ENCODE assay signal across 26 mouse cellular contexts in the genomic region with DNA sequence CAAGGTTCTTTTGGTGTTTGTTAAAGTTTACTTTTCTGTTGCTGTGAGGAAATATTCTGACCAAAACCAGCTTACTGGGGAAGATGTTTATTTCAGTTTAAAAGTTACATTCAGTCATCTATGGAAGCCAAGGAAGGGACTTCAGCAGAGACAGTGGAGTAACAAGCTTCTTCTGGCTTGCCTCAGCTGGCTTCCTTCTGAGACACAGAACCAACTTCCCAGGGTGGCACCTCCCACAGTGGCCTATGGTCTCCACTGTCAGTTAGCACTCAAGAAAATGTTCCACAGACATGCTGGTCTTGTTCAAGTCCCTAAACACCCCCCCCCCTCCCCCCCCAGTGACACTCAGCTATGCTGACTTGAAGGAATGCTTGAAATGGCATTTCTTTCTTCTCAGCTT. TPM values are rescaled to one million over a fixed set of nuclear protein-coding genes. Genes with fewer than 3 reads are reported as not detected.
A peak's percentile ranks its signal among the peaks of the same experiment; 100 is the strongest.
DNase-seq lines count a peak whose midpoint lies in the region; ATAC-seq lines count a peak whose summit lies in the region.
"Had no signal": no experiment of that assay in that cellular context is flagged by ENCODE, and none has a peak within 500 bp of the region (broad histone marks: within the 10 kb centered on the region; RNA-seq: fewer than 3 reads in every experiment).

No protein-coding gene starts in this region.

- 0 out of 2 replicates have a peak, but pooled peaks cover 3% of the 10 kb centered on the region for H3K36me3 ChIP-seq in lung, embryonic 16.5 days (ENCODE audit: control insufficient read depth, insufficient read depth, low read length)
- H3K36me3 ChIP-seq in forebrain, embryonic 11.5 days (ENCODE audit: control insufficient read depth, insufficient read depth, low read length), result no peaks in the 10 kb centered on the region
- H3K36me3 ChIP-seq: embryonic facial prominence, embryonic 15.5 days; forebrain, embryonic 15.5 days; hindbrain, embryonic 15.5 days; limb, embryonic 12.5 days; liver, embryonic 13.5 days; neural tube, embryonic 15.5 days had no signal

- DNase-seq in CD4-positive, CD25-positive, alpha-beta regulatory T cell, adult 2 months (ENCODE audit: low read depth, low spot score), result peak; percentile 12
- DNase-seq in Muller cell, postnatal 12 days (ENCODE audit: inconsistent ontology term), result peak; percentile 49
- DNase-seq in lung, postnatal 4 days, result peak; percentile 28 to 78
- DNase-seq in forebrain, embryonic 11.5 days (ENCODE audit: low spot score), result no peak
- DNase-seq in left cerebral cortex, postnatal 10 days (ENCODE audit: extremely low spot score in 1 of 2, low spot score in 2 of 2), result no peak
- DNase-seq: adrenal gland, adult 8-10 months; B cell, adult 2 months; cerebellum, adult 8-10 months; cerebellum, postnatal 36 days; layer of hippocampus, adult 9-11 months; liver, embryonic 13.5 days; right cerebral cortex, adult 18-20 months; thymus, adult 2 months had no signal

- no peaks in the 10 kb centered on the region for H3K4me1 ChIP-seq in lung, embryonic 16.5 days (replicated peaks; ENCODE audit: control insufficient read depth, insufficient read depth, low read length)
- no peaks in the 10 kb centered on the region for H3K4me1 ChIP-seq in forebrain, embryonic 11.5 days (replicated peaks; ENCODE audit: control insufficient read depth, insufficient read depth, low read length)
- H3K4me1 ChIP-seq: embryonic facial prominence, embryonic 15.5 days; forebrain, embryonic 15.5 days; hindbrain, embryonic 15.5 days; limb, embryonic 12.5 days; liver, embryonic 13.5 days; neural tube, embryonic 15.5 days had no signal

- H3K9ac ChIP-seq in lung, embryonic 16.5 days (ENCODE audit: low read length), result no peak overlapping the region
- no peak overlapping the region for H3K9ac ChIP-seq in forebrain, embryonic 11.5 days (ENCODE audit: low read length)
- H3K9ac ChIP-seq: embryonic facial prominence, embryonic 15.5 days; forebrain, embryonic 15.5 days; hindbrain, embryonic 15.5 days; limb, embryonic 12.5 days; liver, embryonic 13.5 days; neural tube, embryonic 15.5 days had no signal

- H3K27ac ChIP-seq in lung, embryonic 16.5 days (ENCODE audit: low read length), result no peak overlapping the region
- H3K27ac ChIP-seq in forebrain, embryonic 11.5 days (ENCODE audit: low read depth, low read length), result no peak overlapping the region
- H3K27ac ChIP-seq: embryonic facial prominence, embryonic 15.5 days; forebrain, embryonic 15.5 days; hindbrain, embryonic 15.5 days; kidney, postnatal 0 days; limb, embryonic 12.5 days; liver, embryonic 13.5 days; macrophage; neural tube, embryonic 15.5 days; stomach, postnatal 0 days had no signal

- peak; percentile 92 for ATAC-seq in lung, embryonic 16.5 days (ENCODE audit: low read depth)
- ATAC-seq in forebrain, embryonic 11.5 days (replicated peaks; ENCODE audit: low FRiP score), result no peak
- ATAC-seq in megakaryocyte progenitor cell, adult 5-6 weeks (replicated peaks; ENCODE audit: poor library complexity), result no peak
- ATAC-seq: forebrain, embryonic 15.5 days; intestine, embryonic 16.5 days had no signal

- H3K4me3 ChIP-seq in lung, embryonic 16.5 days (ENCODE audit: low read length), result no peak overlapping the region
- H3K4me3 ChIP-seq in forebrain, embryonic 11.5 days (ENCODE audit: low read depth, low read length), result no peak overlapping the region
- H3K4me3 ChIP-seq: embryonic facial prominence, embryonic 15.5 days; forebrain, embryonic 15.5 days; hindbrain, embryonic 15.5 days; limb, embryonic 12.5 days; liver, embryonic 13.5 days; neural tube, embryonic 15.5 days had no signal

- H3K27me3 ChIP-seq in lung, embryonic 16.5 days (ENCODE audit: control insufficient read depth, insufficient read depth, low read depth, low read length), result no peaks in the 10 kb centered on the region
- H3K27me3 ChIP-seq in forebrain, embryonic 11.5 days (ENCODE audit: control insufficient read depth, insufficient read depth, low read length), result no peaks in the 10 kb centered on the region
- H3K27me3 ChIP-seq: embryonic facial prominence, embryonic 15.5 days; forebrain, embryonic 15.5 days; hindbrain, embryonic 15.5 days; limb, embryonic 12.5 days; liver, embryonic 13.5 days; neural tube, embryonic 15.5 days had no signal

- H3K4me2 ChIP-seq in lung, embryonic 16.5 days (ENCODE audit: low read depth, low read length), result no peak overlapping the region
- no peak overlapping the region for H3K4me2 ChIP-seq in forebrain, embryonic 11.5 days (ENCODE audit: low read depth, low read length, severe bottlenecking)
- H3K4me2 ChIP-seq: embryonic facial prominence, embryonic 15.5 days; forebrain, embryonic 15.5 days; heart, embryonic 11.5 days; hindbrain, embryonic 15.5 days; limb, embryonic 12.5 days; liver, embryonic 13.5 days; midbrain, embryonic 11.5 days; neural tube, embryonic 15.5 days had no signal

- H3K9me3 ChIP-seq in lung, embryonic 16.5 days (ENCODE audit: control insufficient read depth, low read length), result no peaks in the 10 kb centered on the region
- no peaks in the 10 kb centered on the region for H3K9me3 ChIP-seq in forebrain, embryonic 11.5 days (ENCODE audit: control insufficient read depth, low read length)
- H3K9me3 ChIP-seq: embryonic facial prominence, embryonic 15.5 days; forebrain, embryonic 15.5 days; hindbrain, embryonic 15.5 days; limb, embryonic 12.5 days; liver, embryonic 13.5 days; neural tube, embryonic 15.5 days had no signal

- intact Hi-C loops in left cerebral cortex, postnatal 10 days (cut with DNase I), result no loop called here

RNA-seq across cellular contexts. Expression of gene Epc2, which starts 30.9 kb away (rescaled TPM):
- 5.9 and 6.8 TPM in 2 replicates for polyA plus RNA-seq in lung, embryonic 16.5 days (2015; fragmentation: Nextera tagmentation; extraction: Ambion mirVana)
- 12.3 and 14.4 TPM in 2 replicates for polyA plus RNA-seq in forebrain, embryonic 11.5 days (2014; fragmentation: Nextera tagmentation; extraction: Ambion mirVana)
- 30.5 and 34.0 TPM in 2 replicates for total RNA-seq in megakaryocyte progenitor cell, adult 5-6 weeks (2015)
- 29.5 and 40.2 TPM in 2 replicates for total RNA-seq in megakaryocyte progenitor cell, adult 5-6 weeks (2017)
- 10 to 100 TPM; 52.6 to 53.8 TPM for total RNA-seq in left cerebral cortex, postnatal 10 days (2021)

Comparison
In these comparisons a context has a peak if more than half of its experiments do, and no peak if none do; other contexts are left out.
1. DNase-seq: peak in CD4-positive, CD25-positive, alpha-beta regulatory T cell, adult 2 months (single experiment), Muller cell, postnatal 12 days (single experiment) and lung, postnatal 4 days (2 of 2); none in forebrain, embryonic 11.5 days (single experiment) and left cerebral cortex, postnatal 10 days (0 of 2).